Mouse (Mus musculus) kidney, postnatal 10 days (tissue): Measurements from ENCODE around the gene Iqgap2.

Experiments
- DNase-seq: peaks from one replicate; pipeline ENCODE4 v3.0.0; 2021; ENCODE audit warnings: mixed read lengths

The Iqgap2 gene

GRCm38 (mm10) chr13:95612243-95612642 is 279.5 kb downstream of the Iqgap2 start:
- no peak for DNase-seq

DNA sequence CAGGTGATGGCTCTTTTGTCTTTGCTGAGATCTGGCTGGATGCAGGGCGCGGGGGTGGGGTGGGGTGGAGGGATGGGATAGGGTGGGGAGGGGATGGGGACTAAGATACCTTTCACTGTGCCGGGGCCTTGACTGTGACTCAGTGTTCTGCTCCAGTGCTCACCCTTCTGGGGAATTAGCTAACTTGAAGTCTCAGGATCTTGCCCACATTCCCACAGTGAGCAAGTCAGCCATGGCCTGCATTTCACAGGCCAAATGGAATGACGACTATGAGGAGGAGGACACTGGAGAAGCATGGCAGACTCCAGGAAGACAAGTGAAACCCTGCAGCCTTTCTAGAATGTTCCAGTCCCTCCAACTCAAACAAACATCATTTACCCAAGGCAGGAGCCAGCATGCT is 280.0 kb downstream of the Iqgap2 start:
- no peak for DNase-seq

- DNase-seq = no peak
Measured at GRCm38 (mm10) chr13:95610786-95611562, 280.7 kb downstream of the Iqgap2 start.

- DNase-seq = no peak
Measured at GRCm38 (mm10) chr13:95609088-95609420, 282.7 kb downstream of the Iqgap2 start.

GRCm38 (mm10) chr13:95608416-95609087 is 283.2 kb downstream of the Iqgap2 start:
- DNase-seq = no peak

DNA sequence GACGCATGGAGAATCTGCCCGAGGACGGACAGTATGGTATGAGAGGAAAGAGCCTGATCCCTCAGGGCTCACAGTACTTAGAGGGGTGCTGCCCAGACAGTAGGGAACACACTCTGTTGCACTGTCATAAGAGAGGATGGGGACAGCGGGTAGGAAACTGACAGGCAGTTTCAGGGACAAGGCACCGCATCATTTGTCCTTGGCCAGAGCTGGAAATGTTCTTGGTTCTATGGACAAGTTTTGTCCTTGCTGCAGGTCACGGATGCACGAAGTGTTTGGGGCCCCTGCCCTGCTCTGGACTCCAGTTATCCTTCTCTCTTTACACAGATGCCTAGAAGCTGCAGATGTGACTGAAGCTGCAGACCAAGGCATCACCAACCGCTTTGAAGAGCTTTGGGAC is 284.7 kb downstream of the Iqgap2 start:
- no peak for DNase-seq

GRCm38 (mm10) chr13:95604288-95604687 is 287.4 kb downstream of the Iqgap2 start:
- no peak for DNase-seq

DNA sequence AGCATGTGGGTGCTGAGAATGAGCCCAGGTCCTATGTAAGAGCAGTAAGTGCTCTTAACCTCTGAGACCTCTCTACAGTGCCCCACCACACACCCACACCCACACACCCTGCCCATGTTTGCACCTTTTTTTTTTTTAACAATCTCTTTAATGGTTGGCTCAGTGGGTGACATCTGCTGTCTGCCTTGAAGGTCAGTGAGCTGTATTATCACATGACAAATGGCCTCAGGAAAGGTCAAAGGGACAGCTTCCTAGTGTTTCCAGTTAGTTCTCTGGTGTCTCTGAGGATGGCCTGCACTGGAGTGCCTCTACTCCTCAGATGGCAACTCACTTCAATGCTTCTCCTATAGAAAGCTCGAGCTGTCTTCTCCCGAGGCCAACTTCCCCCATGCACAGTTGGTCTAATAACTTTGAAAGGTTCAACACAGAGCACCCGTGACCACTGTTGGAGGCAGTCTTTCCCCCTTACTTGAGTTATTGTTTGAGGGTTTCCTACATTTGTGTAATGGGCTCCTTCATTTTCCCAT is 291.8 kb downstream of the Iqgap2 start:
- no peak for DNase-seq

- no peak for DNase-seq
Measured at GRCm38 (mm10) chr13:95598232-95598920, 293.3 kb downstream of the Iqgap2 start.

GRCm38 (mm10) chr13:95597578-95597977 is 294.1 kb downstream of the Iqgap2 start:
- DNase-seq = no peak

DNA sequence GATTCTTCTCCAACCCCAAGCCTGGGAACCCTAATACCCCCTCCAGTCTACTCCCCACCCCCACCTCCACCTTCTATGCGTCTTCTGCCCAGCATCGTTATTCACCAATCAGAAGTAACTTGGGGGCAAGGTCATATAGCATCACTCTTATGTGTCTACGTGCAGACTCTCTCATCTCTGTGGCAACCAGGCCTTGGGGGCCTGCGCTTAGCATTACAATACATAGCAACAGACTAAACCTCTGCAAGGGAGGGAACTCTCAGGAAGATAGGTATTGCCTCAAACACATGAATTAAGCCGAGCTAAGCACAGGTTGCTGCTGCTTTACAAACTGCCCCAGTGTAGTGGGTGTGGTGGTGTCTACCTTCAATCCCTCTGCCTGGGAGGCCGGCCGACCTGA is 295.0 kb downstream of the Iqgap2 start:
- no peak for DNase-seq

- DNase-seq = no peak
Measured at GRCm38 (mm10) chr13:95595921-95596320, 295.8 kb downstream of the Iqgap2 start.

GRCm38 (mm10) chr13:95595411-95595810 is 296.3 kb downstream of the Iqgap2 start:
- DNase-seq = peak; percentile 72

GRCm38 (mm10) chr13:95592860-95593259 is 298.9 kb downstream of the Iqgap2 start:
- DNase-seq = peak; percentile 10

GRCm38 (mm10) chr13:95591606-95592005 is 300.1 kb downstream of the Iqgap2 start:
- no peak for DNase-seq

GRCm38 (mm10) chr13:95587628-95588027 is 304.1 kb downstream of the Iqgap2 start:
- DNase-seq = no peak

DNA sequence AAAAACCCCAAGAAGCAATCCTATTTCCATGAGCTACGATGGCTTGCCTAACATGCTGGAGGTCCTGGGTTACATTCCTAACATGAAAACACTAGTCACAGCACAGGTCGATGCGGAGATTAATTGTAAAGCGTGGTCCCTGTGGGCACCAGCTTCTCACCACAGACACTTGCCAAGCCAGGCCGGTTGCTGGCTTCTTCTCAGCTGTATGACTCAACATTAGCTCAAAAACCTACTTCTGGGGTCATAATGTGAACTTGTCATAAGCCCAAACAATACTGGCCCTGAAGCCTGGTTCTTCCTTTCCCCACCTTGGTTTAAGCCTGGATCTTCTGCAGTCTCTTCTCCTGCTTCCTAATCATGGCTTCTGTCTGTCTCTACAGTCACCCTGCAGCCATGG is 306.8 kb downstream of the Iqgap2 start:
- DNase-seq = no peak

DNA sequence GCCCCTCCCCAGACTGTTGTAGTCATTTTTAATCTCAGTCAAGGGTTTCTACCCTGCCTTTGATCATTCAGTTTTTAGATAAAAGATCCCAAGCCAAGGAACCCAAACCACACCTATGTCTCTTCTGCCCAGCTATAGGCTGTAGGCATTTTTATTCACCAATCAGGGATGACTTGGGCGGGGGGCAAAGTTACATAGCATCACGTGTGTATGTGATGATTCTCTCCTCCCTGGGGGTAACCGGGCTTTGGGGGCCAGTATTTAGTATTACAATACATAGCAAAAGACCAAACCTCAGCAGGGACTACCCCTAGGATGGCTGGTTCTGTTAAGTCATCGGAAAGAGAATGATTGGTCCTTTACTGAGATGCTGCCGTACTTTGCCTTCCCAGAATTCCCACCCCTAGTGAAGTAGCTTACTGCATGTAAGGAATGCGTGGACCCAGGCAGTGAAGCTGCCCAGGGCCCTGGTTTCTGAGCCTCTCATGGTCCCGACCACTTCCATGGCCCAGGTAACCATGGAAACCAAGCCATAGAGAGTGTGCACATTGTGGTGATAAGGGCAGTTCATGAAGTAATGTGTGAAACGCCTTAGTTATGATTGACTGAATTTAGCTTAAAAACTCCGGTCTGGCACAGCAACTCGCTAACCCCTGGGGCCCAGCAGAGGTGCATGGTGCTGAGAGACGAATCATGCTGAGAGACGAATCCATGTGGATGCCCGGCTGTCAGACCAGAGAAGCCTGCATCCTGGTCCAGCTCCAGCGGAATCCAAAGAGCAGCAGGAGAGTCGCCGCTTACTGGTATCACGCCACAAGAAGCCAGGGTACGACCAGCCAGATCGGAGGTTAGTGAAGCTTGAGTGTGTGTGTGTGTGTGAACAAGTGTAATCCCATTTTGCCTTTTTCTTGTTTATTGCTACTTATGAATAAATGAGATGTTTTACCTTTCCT is 308.2 kb downstream of the Iqgap2 start:
- DNase-seq = no peak

DNA sequence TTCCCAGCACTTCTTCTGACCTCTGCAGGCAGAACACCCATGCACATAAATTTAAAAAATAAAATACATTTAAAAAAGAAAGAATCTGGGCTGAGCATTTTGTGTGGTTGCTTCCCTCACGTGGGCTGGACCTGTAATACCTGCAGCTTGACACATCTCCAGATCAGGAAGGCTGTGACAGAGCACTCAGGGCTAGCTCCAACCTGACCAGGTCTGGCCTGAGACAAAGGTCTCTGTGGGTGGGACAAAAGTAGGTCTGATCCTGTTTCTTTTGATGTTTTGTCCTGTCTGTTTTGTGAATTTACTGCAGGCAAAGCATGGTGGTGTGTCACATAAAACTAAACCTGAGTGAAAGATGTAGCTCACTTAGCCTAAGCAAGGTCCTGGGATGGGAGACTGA is 309.9 kb downstream of the Iqgap2 start:
- DNase-seq = no peak

- DNase-seq = no peak
Measured at GRCm38 (mm10) chr13:95578016-95578697, 313.6 kb downstream of the Iqgap2 start.
